Mouse (Mus musculus) C2C12 (cell line): ENCODE results near the gene Pnkp.
"Not testable (repeated sequence)": the region's sequence is repeated elsewhere in the genome, so short reads cannot be mapped to it uniquely, and the experiment has no call there.

Experiments used
- CEBPB ChIP-seq: IDR thresholded peaks from one replicate; pipeline ENCODE4 v1.6.1; 2011; ENCODE audit warnings: low read depth, mild to moderate bottlenecking, control low read depth, moderate library complexity
- CTCF ChIP-seq: IDR thresholded peaks from one replicate; pipeline ENCODE4 v1.5.1; 2011; ENCODE audit not compliant: control insufficient read depth, insufficient read depth, insufficient read length
- FOSL1 ChIP-seq: IDR thresholded peaks from one replicate; pipeline ENCODE4 v1.8.0; 2011; ENCODE audit warnings: mild to moderate bottlenecking, low read length; ENCODE audit not compliant: poor library complexity, insufficient read depth, severe bottlenecking
- MAX ChIP-seq: IDR thresholded peaks from one replicate; pipeline ENCODE4 v1.6.1; 2011; ENCODE audit warnings: mild to moderate bottlenecking, control low read depth
- MYOD1 ChIP-seq: IDR thresholded peaks from one replicate; pipeline ENCODE4 v1.6.1; 2011; ENCODE audit warnings: low read depth; ENCODE audit not compliant: control insufficient read depth, insufficient read length
- MYOG ChIP-seq: IDR thresholded peaks from one replicate; pipeline ENCODE4 v1.6.1; 2011; ENCODE audit not compliant: control insufficient read depth, insufficient read length; ENCODE audit errors: extremely low read depth
- USF1 ChIP-seq: IDR thresholded peaks from one replicate; pipeline ENCODE4 v1.6.1; 2011; ENCODE audit warnings: low read depth, mild to moderate bottlenecking, control low read depth, moderate library complexity

DNA sequence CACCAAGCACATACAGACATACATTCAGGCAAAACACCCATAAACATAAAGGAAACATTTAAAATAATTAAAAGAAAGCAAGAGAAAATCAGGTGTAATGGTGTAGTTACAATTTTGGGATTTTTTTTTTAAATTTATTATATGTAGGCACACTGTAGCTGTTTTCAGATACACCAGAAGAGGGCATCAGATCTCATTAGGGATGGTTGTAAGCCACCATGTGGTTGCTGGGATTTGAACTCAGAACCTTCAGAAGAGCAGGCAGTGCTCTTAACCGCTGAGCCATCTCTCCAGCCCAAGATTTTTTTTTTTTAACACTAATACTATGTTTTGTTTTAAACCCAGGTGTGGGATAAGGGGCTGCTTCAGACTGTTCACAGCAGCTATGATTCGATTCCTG, 14.8 kb downstream of the Pnkp start:
- TF ChIP-seq CTCF, CEBPB, FOSL1, MYOD1, USF1, MYOG, MAX: not testable (repeated sequence)
